Mouse (Mus musculus) heart, postnatal 0 days (tissue): ENCODE measurements at regions not wholly inside any gene's neighbourhood (a gene's known extent, or its start where the extent isn't known, plus 50 kb on each side); places are given as distances from the start of the nearest gene placed in this dataset.

Experiments used
- ATAC-seq: fragments of 200-750 bp; cut with Nextera tagmentation; 2 replicates; pipeline ENCODE4 v1.8.0; 2017; ENCODE audit warnings: low read depth, moderate number of reproducible peaks, moderate library complexity; ENCODE audit not compliant: insufficient read depth
- DNase-seq: peaks from one replicate; pipeline ENCODE4 v3.0.0-alpha.2; 2016; ENCODE audit warnings: low spot score
- H3K27ac ChIP-seq: fragments of 300-500 bp; sonication (generic); 2 replicates; pipeline ENCODE4 v1.5.1; 2014; ENCODE audit warnings: low read depth, mild to moderate bottlenecking
- H3K27me3 ChIP-seq: fragments of 300-500 bp; sonication (generic); 2 replicates; pipeline ENCODE4 v1.6.1; 2014; ENCODE audit warnings: low read length, mixed read lengths; ENCODE audit not compliant: control insufficient read depth, insufficient read depth
- H3K36me3 ChIP-seq: fragments of 300-500 bp; sonication (generic); replicated peaks from 2 replicates; pipeline ENCODE4 v1.6.1; 2014; ENCODE audit warnings: low read length, mixed read lengths; ENCODE audit not compliant: control insufficient read depth, insufficient read depth
- H3K4me1 ChIP-seq: fragments of 300-500 bp; sonication (generic); 2 replicates; pipeline ENCODE4 v1.6.1; 2014; ENCODE audit warnings: antibody characterized with exemption; ENCODE audit not compliant: control insufficient read depth, insufficient read depth
- H3K4me2 ChIP-seq: fragments of 300-500 bp; sonication (generic); 2 replicates; pipeline ENCODE4 v1.6.1; 2014; ENCODE audit warnings: low read depth, mild to moderate bottlenecking, low read length, moderate library complexity
- H3K4me3 ChIP-seq: fragments of 300-500 bp; sonication (generic); 2 replicates; pipeline ENCODE4 v1.5.1; 2014; ENCODE audit warnings: low read depth, low read length
- H3K9ac ChIP-seq: fragments of 300-500 bp; sonication (generic); replicated peaks from 2 replicates; pipeline ENCODE4 v1.6.1; 2014; ENCODE audit warnings: low read depth, low read length, mixed read lengths
- H3K9me3 ChIP-seq: fragments of 300-500 bp; sonication (generic); replicated peaks from 2 replicates; pipeline ENCODE4 v1.6.1; 2016; ENCODE audit warnings: low read length; ENCODE audit not compliant: control insufficient read depth
- CTCF ChIP-seq: IDR thresholded peaks from 2 replicates; pipeline ENCODE4 v1.5.1; 2016; ENCODE audit warnings: antibody characterized with exemption, control low read depth, low read depth
- EP300 ChIP-seq: IDR thresholded peaks from 2 replicates; pipeline ENCODE4 v1.6.1; 2016; ENCODE audit warnings: antibody characterized with exemption, low read depth
- WGBS: fragments of 180-500 bp; shearing (Covaris S2); extraction: QIAGEN DNeasy Blood & Tissue Kit; methylation state at CpG from one replicate; pipeline ENCODE4 v1.1.7; 2014; 5-methylcytosine and 5-hydroxymethylcytosine counted together

DNA sequence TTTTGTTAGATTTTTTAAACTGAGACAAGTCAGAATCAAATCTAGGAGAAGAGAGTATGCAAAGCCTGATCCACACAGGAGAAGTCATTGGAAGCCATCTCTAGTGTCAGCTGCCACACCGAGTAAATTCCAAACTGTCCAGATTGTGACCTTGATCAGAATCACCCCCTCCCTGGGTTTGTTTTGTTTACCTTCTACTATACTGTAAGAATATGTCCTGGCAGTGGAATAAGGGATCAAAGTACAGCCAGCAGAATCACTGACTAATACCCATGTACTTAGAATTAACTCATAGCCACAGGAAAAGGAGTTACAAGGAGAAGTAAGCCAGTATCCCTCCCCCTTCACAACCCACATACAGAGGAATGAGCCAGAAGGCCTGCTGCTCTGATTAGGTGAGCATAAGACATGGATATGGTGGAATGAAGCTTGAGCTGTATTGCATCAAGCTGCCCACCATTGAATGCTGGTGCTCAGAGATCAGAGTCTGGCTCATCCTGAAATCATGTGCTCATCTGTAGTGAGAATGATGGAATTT lies 70.9 kb upstream of the Bmper start:
- Histone ChIP-seq H3K9me3 (no peaks in the 10 kb centered on the region), H3K9ac (no peak overlapping the region), H3K4me2 (no peak overlapping the region), H3K4me3 (no peak overlapping the region), H3K27ac (no peak overlapping the region), H3K4me1 (0 out of 2 replicates have a peak, but pooled peaks cover 3% of the 10 kb centered on the region), H3K27me3 (no peaks in the 10 kb centered on the region), H3K36me3 (no peaks in the 10 kb centered on the region)
- ATAC-seq, result no peak
- no peak for TF ChIP-seq EP300
- TF ChIP-seq CTCF, result no peak
- WGBS, result 44% methylated on average over 1 of the region's 1 CpGs
- no peak for DNase-seq

- no peak for TF ChIP-seq EP300
- no peak for TF ChIP-seq CTCF
- Histone ChIP-seq H3K4me1 (0 out of 2 replicates have a peak, but pooled peaks cover 6% of the 10 kb centered on the region), H3K4me3 (no peak overlapping the region), H3K27me3 (no peaks in the 10 kb centered on the region), H3K36me3 (no peaks in the 10 kb centered on the region), H3K27ac (no peak overlapping the region), H3K9me3 (no peaks in the 10 kb centered on the region), H3K9ac (no peak overlapping the region), H3K4me2 (no peak overlapping the region)
- peak; percentile 30; the same call in 1 of the 2 replicates for ATAC-seq
- WGBS, result 23% methylated on average over 5 of the region's 5 CpGs
- DNase-seq, result peak; percentile 16
Observed at GRCm38 (mm10) chr9:23156820-23157570, 65.9 kb upstream of the Bmper start.

GRCm38 (mm10) chr9:23158499-23158898 lies 64.4 kb upstream of the Bmper start:
- H3K4me3 ChIP-seq, result no peak overlapping the region

DNA sequence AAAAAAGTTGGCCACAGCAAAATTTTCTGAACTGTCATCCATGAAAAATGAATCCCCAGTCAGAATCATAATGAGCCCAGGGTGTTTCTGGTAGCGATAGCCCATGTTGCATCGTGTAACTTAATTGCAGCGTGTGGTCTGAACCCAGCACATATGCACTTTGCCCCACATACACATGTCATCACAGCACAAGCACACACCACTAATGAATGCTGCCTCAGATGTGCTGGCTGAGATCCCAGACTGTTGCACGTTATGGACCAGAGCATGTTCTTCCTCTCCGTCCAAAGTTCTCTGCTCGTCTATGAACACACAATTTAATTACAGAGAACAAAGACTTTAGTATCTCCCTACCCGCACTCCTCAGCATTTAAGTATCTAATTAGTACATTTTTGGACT lies 61.5 kb upstream of the Bmper start:
- TF ChIP-seq CTCF, result no peak
- TF ChIP-seq EP300, result no peak
- no peak overlapping the region for H3K9ac ChIP-seq
- peak; percentile 81 for ATAC-seq
- no peak overlapping the region for H3K4me3 ChIP-seq
- H3K9me3 ChIP-seq, result no peaks in the 10 kb centered on the region
- no peaks in the 10 kb centered on the region for H3K36me3 ChIP-seq
- H3K27ac ChIP-seq, result no peak overlapping the region
- H3K4me1 ChIP-seq, result 0 out of 2 replicates have a peak, but pooled peaks cover 6% of the 10 kb centered on the region
- no peak overlapping the region for H3K4me2 ChIP-seq
- peak; percentile 25 for DNase-seq
- no peaks in the 10 kb centered on the region for H3K27me3 ChIP-seq
- WGBS, result 40% methylated on average over 7 of the region's 7 CpGs

More at GRCm38 (mm10) chr9:23158499-23158898, 64.4 kb upstream of the Bmper start:
- no peaks in the 10 kb centered on the region for H3K36me3 ChIP-seq
- ATAC-seq (no peak), DNase-seq (no peak)
- 70% methylated on average over 1 of the region's 1 CpGs for WGBS
- H3K27ac ChIP-seq, result no peak overlapping the region
- TF ChIP-seq EP300, result no peak
- TF ChIP-seq CTCF, result no peak
- no peak overlapping the region for H3K4me2 ChIP-seq
- H3K4me1 ChIP-seq, result 0 out of 2 replicates have a peak, but pooled peaks cover 6% of the 10 kb centered on the region
- H3K9me3 ChIP-seq, result no peaks in the 10 kb centered on the region
- H3K9ac ChIP-seq, result no peak overlapping the region
- no peaks in the 10 kb centered on the region for H3K27me3 ChIP-seq

GRCm38 (mm10) chr9:23167056-23167591 lies 55.8 kb upstream of the Bmper start:
- TF ChIP-seq CTCF (no peak), EP300 (no peak)
- no peaks in the 10 kb centered on the region for H3K9me3 ChIP-seq
- no peaks in the 10 kb centered on the region for H3K27me3 ChIP-seq
- ATAC-seq, result no peak
- H3K4me2 ChIP-seq, result no peak overlapping the region
- H3K4me1 ChIP-seq, result no peaks in the 10 kb centered on the region
- no peak for DNase-seq
- no peaks in the 10 kb centered on the region for H3K36me3 ChIP-seq
- H3K27ac ChIP-seq, result no peak overlapping the region
- H3K4me3 ChIP-seq, result no peak overlapping the region
- no peak overlapping the region for H3K9ac ChIP-seq
- WGBS, result 63% methylated on average over 2 of the region's 2 CpGs
